ENCODE assay signal across 22 mouse cellular contexts in the genomic region with DNA sequence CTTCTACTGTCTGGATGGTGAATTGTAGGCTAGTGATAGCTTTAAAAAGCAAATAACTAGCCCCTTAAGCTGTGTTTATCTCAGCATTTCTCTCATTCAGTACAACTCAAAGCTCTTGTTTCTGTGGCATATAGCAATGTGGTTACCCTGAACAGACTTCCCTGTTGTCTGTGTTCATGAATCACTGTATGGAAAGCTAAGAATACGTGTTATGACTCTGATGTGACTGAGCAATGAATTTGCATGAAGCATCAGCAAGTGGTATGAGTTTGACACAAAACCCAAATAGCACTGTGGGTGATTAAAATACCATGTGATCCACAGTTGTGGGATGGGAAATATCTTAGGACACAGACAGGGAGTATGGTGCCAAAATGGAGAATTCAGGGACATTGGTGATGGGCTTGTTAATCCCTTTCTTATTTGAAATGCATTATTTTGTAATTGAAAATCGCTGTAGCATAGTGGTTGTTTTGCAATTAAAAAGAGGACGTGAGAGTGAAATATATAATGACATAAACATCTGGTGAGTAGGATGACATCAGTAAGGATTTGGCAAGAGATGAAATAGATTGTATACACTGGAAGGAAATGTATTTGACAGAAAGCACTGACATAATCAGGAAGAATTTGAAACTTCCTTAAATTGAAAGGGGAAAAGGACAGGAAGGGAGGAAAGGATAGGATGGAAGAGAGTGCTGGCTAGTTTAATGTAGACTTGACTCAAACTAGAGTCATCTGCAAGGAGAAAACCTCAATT.
DNase-seq lines count a peak whose midpoint lies in the region; ATAC-seq and TF ChIP-seq lines count a peak whose summit lies in the region.
"Had no signal": no experiment of that assay in that cellular context is flagged by ENCODE, and none has a peak within 500 bp of the region (broad histone marks: within the 10 kb centered on the region; RNA-seq: fewer than 3 reads in every experiment).

No protein-coding gene starts in this region.

- H3K9ac ChIP-seq in embryonic facial prominence, embryonic 14.5 days (ENCODE audit: low read depth, low read length), result no peak overlapping the region
- no peak overlapping the region for H3K9ac ChIP-seq in lung, embryonic 14.5 days
- no peak overlapping the region for H3K9ac ChIP-seq in midbrain, embryonic 13.5 days (replicated peaks)
- H3K9ac ChIP-seq: embryonic facial prominence, embryonic 15.5 days; heart, embryonic 13.5 days; hindbrain, embryonic 12.5 days; liver, embryonic 12.5 days; midbrain, embryonic 15.5 days had no signal

- no peak overlapping the region for H3K27ac ChIP-seq in embryonic facial prominence, embryonic 14.5 days (replicated peaks; ENCODE audit: low read depth, low read length)
- H3K27ac ChIP-seq in embryonic facial prominence, embryonic 10.5 days (replicated peaks), result no peak overlapping the region
- no peak overlapping the region for H3K27ac ChIP-seq in lung, embryonic 14.5 days (ENCODE audit: low read depth)
- peak overlapping the region; percentile 11; the same call in 1 of the 2 replicates for H3K27ac ChIP-seq in embryonic fibroblast, embryonic 13.5 days (ENCODE audit: insufficient read depth, low read length)
- H3K27ac ChIP-seq in midbrain, embryonic 13.5 days, result no peak overlapping the region
- H3K27ac ChIP-seq: embryonic facial prominence, embryonic 15.5 days; heart, embryonic 13.5 days; hindbrain, embryonic 12.5 days; liver, embryonic 12.5 days; midbrain, embryonic 15.5 days; stomach, postnatal 0 days had no signal

- H3K27me3 ChIP-seq in embryonic facial prominence, embryonic 14.5 days (replicated peaks; ENCODE audit: control insufficient read depth, insufficient read depth, low read length), result no peaks in the 10 kb centered on the region
- no peaks in the 10 kb centered on the region for H3K27me3 ChIP-seq in embryonic facial prominence, embryonic 10.5 days (replicated peaks; ENCODE audit: low read depth, poor library complexity, severe bottlenecking)
- H3K27me3 ChIP-seq in lung, embryonic 14.5 days (ENCODE audit: insufficient read depth, low read length), result no peaks in the 10 kb centered on the region
- no peaks in the 10 kb centered on the region for H3K27me3 ChIP-seq in midbrain, embryonic 13.5 days
- H3K27me3 ChIP-seq: embryonic facial prominence, embryonic 15.5 days; heart, embryonic 13.5 days; hindbrain, embryonic 12.5 days; liver, embryonic 12.5 days; midbrain, embryonic 15.5 days had no signal

- no peaks in the 10 kb centered on the region for H3K9me3 ChIP-seq in embryonic facial prominence, embryonic 14.5 days (ENCODE audit: control insufficient read depth, low read length)
- no peaks in the 10 kb centered on the region for H3K9me3 ChIP-seq in embryonic facial prominence, embryonic 10.5 days
- H3K9me3 ChIP-seq in lung, embryonic 14.5 days (ENCODE audit: low read depth, low read length), result no peaks in the 10 kb centered on the region
- H3K9me3 ChIP-seq in midbrain, embryonic 13.5 days, result no peaks in the 10 kb centered on the region
- H3K9me3 ChIP-seq: embryonic facial prominence, embryonic 15.5 days; heart, embryonic 13.5 days; hindbrain, embryonic 12.5 days; liver, embryonic 12.5 days; midbrain, embryonic 15.5 days had no signal

- TF ChIP-seq POLR2A in lung, adult 2 months (IDR thresholded peaks at IDR 0.05; ENCODE audit: borderline replicate concordance, extremely low read depth, low read depth, low read length), result no peak
- TF ChIP-seq POLR2A in embryonic fibroblast, embryonic 13.5 days (IDR thresholded peaks at IDR 0.05; ENCODE audit: low read depth, low read length), result no peak

- ATAC-seq in embryonic facial prominence, embryonic 14.5 days (ENCODE audit: low read depth), result no peak
- peak; percentile 28; the same call in 1 of the 2 replicates for ATAC-seq in lung, embryonic 14.5 days (ENCODE audit: insufficient read depth)
- peak; percentile 38; the same call in 1 of the 2 replicates for ATAC-seq in neutrophil, adult 5-6 weeks (ENCODE audit: extremely low read depth, insufficient number of reproducible peaks, low FRiP score, poor library complexity, severe bottlenecking)
- ATAC-seq in midbrain, embryonic 13.5 days, result no peak
- ATAC-seq: liver, embryonic 12.5 days; midbrain, embryonic 15.5 days had no signal

- H3K36me3 ChIP-seq in embryonic facial prominence, embryonic 14.5 days (ENCODE audit: control insufficient read depth, insufficient read depth, low read length), result no peaks in the 10 kb centered on the region
- H3K36me3 ChIP-seq in embryonic facial prominence, embryonic 10.5 days (replicated peaks), result no peaks in the 10 kb centered on the region
- H3K36me3 ChIP-seq in lung, embryonic 14.5 days (ENCODE audit: insufficient read depth), result no peaks in the 10 kb centered on the region
- H3K36me3 ChIP-seq in midbrain, embryonic 13.5 days, result no peaks in the 10 kb centered on the region
- H3K36me3 ChIP-seq: embryonic facial prominence, embryonic 15.5 days; heart, embryonic 13.5 days; hindbrain, embryonic 12.5 days; liver, embryonic 12.5 days; midbrain, embryonic 15.5 days had no signal

- peak; percentile 18 for DNase-seq in embryonic facial prominence, embryonic 14.5 days (ENCODE audit: low spot score)
- no peak for DNase-seq in embryonic facial prominence, embryonic 10.5 days (ENCODE audit: low spot score)
- DNase-seq in lung, embryonic 14.5 days, result peak; percentile 45
- no peak for DNase-seq in lung, adult 2 months
- DNase-seq in adrenal gland, adult 18-20 months (ENCODE audit: low spot score in 2 of 2), result no peak
- DNase-seq: adrenal gland, postnatal 36 days; cerebellum, adult 9-11 months; gastrocnemius, postnatal 36 days; kidney, adult 9 months; layer of hippocampus, postnatal 36 days; lung, postnatal 36 days; right cerebral cortex, postnatal 25 days; thymus, postnatal 14 days had no signal

- peaks cover 12% of the 10 kb centered on the region for H3K4me1 ChIP-seq in embryonic facial prominence, embryonic 14.5 days (ENCODE audit: control insufficient read depth, insufficient read depth, low read length)
- peaks cover 6% of the 10 kb centered on the region; the same call in 1 of the 2 replicates for H3K4me1 ChIP-seq in embryonic facial prominence, embryonic 10.5 days
- no peaks in the 10 kb centered on the region for H3K4me1 ChIP-seq in lung, embryonic 14.5 days (ENCODE audit: insufficient read depth)
- H3K4me1 ChIP-seq in lung, adult 2 months (ENCODE audit: control insufficient read depth, insufficient read depth, low read length), result peaks cover 18% of the 10 kb centered on the region
- peaks cover 11% of the 10 kb centered on the region for H3K4me1 ChIP-seq in embryonic fibroblast, embryonic 13.5 days (ENCODE audit: control insufficient read depth, insufficient read depth, low read length)
- H3K4me1 ChIP-seq in midbrain, embryonic 13.5 days (replicated peaks), result peaks cover 10% of the 10 kb centered on the region
- H3K4me1 ChIP-seq: midbrain, embryonic 15.5 days had no signal

- H3K4me3 ChIP-seq in embryonic facial prominence, embryonic 14.5 days (ENCODE audit: low read depth, low read length), result no peak overlapping the region
- H3K4me3 ChIP-seq in embryonic facial prominence, embryonic 10.5 days, result no peak overlapping the region
- no peak overlapping the region for H3K4me3 ChIP-seq in lung, embryonic 14.5 days (ENCODE audit: low read depth, low read length)
- no peak overlapping the region for H3K4me3 ChIP-seq in lung, adult 2 months (replicated peaks; ENCODE audit: extremely low read depth, low read depth, low read length)
- H3K4me3 ChIP-seq in embryonic fibroblast, embryonic 13.5 days (ENCODE audit: insufficient read depth, low read length), result no peak overlapping the region
- no peak overlapping the region for H3K4me3 ChIP-seq in midbrain, embryonic 13.5 days (replicated peaks)
- H3K4me3 ChIP-seq: embryonic facial prominence, embryonic 15.5 days; heart, embryonic 13.5 days; hindbrain, embryonic 12.5 days; liver, embryonic 12.5 days; midbrain, embryonic 15.5 days had no signal

- no peak overlapping the region for H3K4me2 ChIP-seq in embryonic facial prominence, embryonic 14.5 days (ENCODE audit: low read depth, low read length)
- no peak overlapping the region for H3K4me2 ChIP-seq in lung, embryonic 14.5 days
- no peak overlapping the region for H3K4me2 ChIP-seq in midbrain, embryonic 13.5 days (replicated peaks)
- H3K4me2 ChIP-seq: embryonic facial prominence, embryonic 15.5 days; heart, embryonic 13.5 days; hindbrain, embryonic 12.5 days; liver, embryonic 12.5 days; midbrain, embryonic 15.5 days had no signal

- 59% methylated on average over 3 of the region's 3 CpGs for WGBS in embryonic facial prominence, embryonic 14.5 days
- WGBS in embryonic facial prominence, embryonic 10.5 days, result 86% methylated on average over 3 of the region's 3 CpGs
- 54% methylated on average over 3 of the region's 3 CpGs for WGBS in lung, embryonic 14.5 days
- WGBS in lung, adult 2 months, result 50% methylated on average over 3 of the region's 3 CpGs
- WGBS in midbrain, embryonic 13.5 days, result 71% methylated on average over 3 of the region's 3 CpGs

- no peak for TF ChIP-seq CTCF in lung, embryonic 14.5 days (IDR thresholded peaks at IDR 0.05; ENCODE audit: low read depth)
- TF ChIP-seq CTCF in lung, adult 2 months (IDR thresholded peaks at IDR 0.05; ENCODE audit: insufficient read depth, low read length), result no peak
- no peak for TF ChIP-seq CTCF in embryonic fibroblast, embryonic 13.5 days (IDR thresholded peaks at IDR 0.05; ENCODE audit: borderline replicate concordance, insufficient read depth, low read length)

Comparison
In these comparisons a context has a peak if more than half of its experiments do, and no peak if none do; other contexts are left out.
1. DNase-seq: peak in embryonic facial prominence, embryonic 14.5 days (single experiment) and lung, embryonic 14.5 days (single experiment); none in embryonic facial prominence, embryonic 10.5 days (single experiment), lung, adult 2 months (single experiment) and adrenal gland, adult 18-20 months (0 of 2).
2. ATAC-seq: peak in lung, embryonic 14.5 days (single experiment) and neutrophil, adult 5-6 weeks (single experiment); none in embryonic facial prominence, embryonic 14.5 days (single experiment) and midbrain, embryonic 13.5 days (single experiment).